Mouse (Mus musculus): ENCODE measurements around the gene Slc16a1.

DNA sequence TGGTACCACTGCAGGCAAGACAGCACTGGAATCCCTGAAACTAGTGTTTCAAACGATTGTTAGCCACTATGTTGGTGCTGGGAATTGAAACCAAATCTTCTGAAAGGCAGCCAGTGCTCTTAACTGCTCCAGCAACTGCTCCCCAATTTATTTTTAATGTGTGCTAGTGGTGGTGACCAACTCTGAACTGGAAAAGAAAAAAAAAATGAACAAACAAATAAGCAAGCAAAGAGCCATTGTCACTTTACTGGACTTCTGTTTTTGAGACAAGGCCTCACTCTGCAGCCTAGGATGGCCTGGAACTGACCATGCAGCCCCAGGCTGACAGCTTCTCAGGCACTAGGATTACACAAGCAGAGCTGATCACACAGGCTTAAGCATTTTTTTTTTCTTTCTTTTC lies 16.6 kb upstream of the Slc16a1 start:
- no peak for TF ChIP-seq POLR2A (IDR thresholded peaks at IDR 0.05; ENCODE audit: control insufficient read depth, low read depth, low read length)
- no peak for TF ChIP-seq CTCF (IDR thresholded peaks at IDR 0.05; ENCODE audit: control insufficient read depth, insufficient read depth, insufficient replicate concordance, low read depth, low read length)

Data from testis, adult 2 months (tissue).